Mouse (Mus musculus): Measurements from ENCODE around the gene Dscaml1. TPM values are rescaled to one million over a fixed set of nuclear protein-coding genes. Genes with fewer than 3 reads are reported as not detected.
"Not testable (repeated sequence)": the region's sequence is repeated elsewhere in the genome, so short reads cannot be mapped to it uniquely, and the experiment has no call there.

Gene Dscaml1
- polyA plus RNA-seq, 1 experiment = 1.3 TPM

- DNase-seq (ENCODE audit: low read depth in 1 of 2, low spot score in 2 of 2) = no peak
- TF ChIP-seq POLR2A (IDR thresholded peaks at IDR 0.05; ENCODE audit: low read depth, low read length) (no peak), CTCF (IDR thresholded peaks at IDR 0.05; ENCODE audit: extremely low read depth, insufficient read depth, insufficient read length, insufficient replicate concordance) (no peak)
- 86% methylated on average over 6 of the region's 6 CpGs for WGBS
- H3K36me3 ChIP-seq (ENCODE audit: control insufficient read depth, insufficient read depth, low read length) = peaks cover 24% of the 10 kb centered on the region
- H3K27me3 ChIP-seq (ENCODE audit: control insufficient read depth, insufficient read depth, low read length) = no peaks in the 10 kb centered on the region
- no peak overlapping the region for H3K4me3 ChIP-seq (ENCODE audit: extremely low read depth, insufficient read depth, insufficient read length)
- H3K4me1 ChIP-seq (ENCODE audit: control insufficient read depth, insufficient read depth, insufficient read length) = no peaks in the 10 kb centered on the region
- no peak overlapping the region for H3K27ac ChIP-seq (ENCODE audit: insufficient read depth, low read length)
Measured at GRCm38 (mm10) chr9:45774088-45774487, 347.7 kb downstream of the Dscaml1 start.

GRCm38 (mm10) chr9:45776176-45776575 is 349.7 kb downstream of the Dscaml1 start:
- WGBS = 84% methylated on average over 3 of the region's 3 CpGs
- H3K4me3 ChIP-seq (ENCODE audit: extremely low read depth, insufficient read depth, insufficient read length); H3K4me1 ChIP-seq (ENCODE audit: control insufficient read depth, insufficient read depth, insufficient read length); DNase-seq (ENCODE audit: low read depth in 1 of 2, low spot score in 2 of 2); H3K27ac ChIP-seq (ENCODE audit: insufficient read depth, low read length); H3K27me3 ChIP-seq (ENCODE audit: control insufficient read depth, insufficient read depth, low read length): not testable (repeated sequence)
- peaks cover 25% of the 10 kb centered on the region for H3K36me3 ChIP-seq (ENCODE audit: control insufficient read depth, insufficient read depth, low read length)

GRCm38 (mm10) chr9:45779201-45779600 is 352.8 kb downstream of the Dscaml1 start:
- no peaks in the 10 kb centered on the region for H3K4me1 ChIP-seq (ENCODE audit: control insufficient read depth, insufficient read depth, insufficient read length)
- WGBS = 34% methylated on average over 5 of the region's 6 CpGs
- H3K27me3 ChIP-seq (ENCODE audit: control insufficient read depth, insufficient read depth, low read length) = no peaks in the 10 kb centered on the region
- TF ChIP-seq CTCF (IDR thresholded peaks at IDR 0.05; ENCODE audit: extremely low read depth, insufficient read depth, insufficient read length, insufficient replicate concordance) (no peak), POLR2A (IDR thresholded peaks at IDR 0.05; ENCODE audit: low read depth, low read length) (no peak)
- no peak overlapping the region for H3K4me3 ChIP-seq (ENCODE audit: extremely low read depth, insufficient read depth, insufficient read length)
- DNase-seq (ENCODE audit: low read depth in 1 of 2, low spot score in 2 of 2) = no peak
- H3K27ac ChIP-seq (ENCODE audit: insufficient read depth, low read length) = no peak overlapping the region
- peaks cover 17% of the 10 kb centered on the region for H3K36me3 ChIP-seq (ENCODE audit: control insufficient read depth, insufficient read depth, low read length)

- no peak overlapping the region for H3K27ac ChIP-seq (ENCODE audit: insufficient read depth, low read length)
- 87% methylated on average over 12 of the region's 12 CpGs for WGBS
Measured at GRCm38 (mm10) chr9:45783249-45784069, 357.0 kb downstream of the Dscaml1 start.

GRCm38 (mm10) chr9:45787071-45787470 is 360.6 kb downstream of the Dscaml1 start:
- Histone ChIP-seq H3K27ac (ENCODE audit: insufficient read depth, low read length) (peak overlapping the region; percentile 46; the same call in 1 of the 2 replicates), H3K27me3 (ENCODE audit: control insufficient read depth, insufficient read depth, low read length) (no peaks in the 10 kb centered on the region), H3K4me3 (ENCODE audit: extremely low read depth, insufficient read depth, insufficient read length) (no peak overlapping the region), H3K36me3 (ENCODE audit: control insufficient read depth, insufficient read depth, low read length) (no peaks in the 10 kb centered on the region), H3K4me1 (ENCODE audit: control insufficient read depth, insufficient read depth, insufficient read length) (no peaks in the 10 kb centered on the region; the same call in 1 of the 2 replicates)
- TF ChIP-seq POLR2A (IDR thresholded peaks at IDR 0.05; ENCODE audit: low read depth, low read length) (no peak), CTCF (IDR thresholded peaks at IDR 0.05; ENCODE audit: extremely low read depth, insufficient read depth, insufficient read length, insufficient replicate concordance) (no peak)
- no peak for DNase-seq (ENCODE audit: low read depth in 1 of 2, low spot score in 2 of 2)
- WGBS = 93% methylated on average over 8 of the region's 8 CpGs

More at GRCm38 (mm10) chr9:45783249-45784069, 357.0 kb downstream of the Dscaml1 start:
- peaks cover 6% of the 10 kb centered on the region for H3K36me3 ChIP-seq (ENCODE audit: control insufficient read depth, insufficient read depth, low read length)
- no peaks in the 10 kb centered on the region for H3K4me1 ChIP-seq (ENCODE audit: control insufficient read depth, insufficient read depth, insufficient read length)
- H3K27me3 ChIP-seq (ENCODE audit: control insufficient read depth, insufficient read depth, low read length) = no peaks in the 10 kb centered on the region
- H3K4me3 ChIP-seq (ENCODE audit: extremely low read depth, insufficient read depth, insufficient read length) = no peak overlapping the region
- TF ChIP-seq POLR2A (IDR thresholded peaks at IDR 0.05; ENCODE audit: low read depth, low read length) (no peak), CTCF (IDR thresholded peaks at IDR 0.05; ENCODE audit: extremely low read depth, insufficient read depth, insufficient read length, insufficient replicate concordance) (no peak)
- no peak for DNase-seq (ENCODE audit: low read depth in 1 of 2, low spot score in 2 of 2)

- Histone ChIP-seq H3K27me3 (ENCODE audit: control insufficient read depth, insufficient read depth, low read length) (no peaks in the 10 kb centered on the region), H3K27ac (ENCODE audit: insufficient read depth, low read length) (peak overlapping the region; percentile 46; the same call in 1 of the 2 replicates), H3K36me3 (ENCODE audit: control insufficient read depth, insufficient read depth, low read length) (no peaks in the 10 kb centered on the region), H3K4me1 (ENCODE audit: control insufficient read depth, insufficient read depth, insufficient read length) (no peaks in the 10 kb centered on the region; the same call in 1 of the 2 replicates), H3K4me3 (ENCODE audit: extremely low read depth, insufficient read depth, insufficient read length) (no peak overlapping the region)
- 79% methylated on average over 6 of the region's 6 CpGs for WGBS
- TF ChIP-seq POLR2A (IDR thresholded peaks at IDR 0.05; ENCODE audit: low read depth, low read length) = no peak
- no peak for TF ChIP-seq CTCF (IDR thresholded peaks at IDR 0.05; ENCODE audit: extremely low read depth, insufficient read depth, insufficient read length, insufficient replicate concordance)
- DNase-seq (ENCODE audit: low read depth in 1 of 2, low spot score in 2 of 2) = no peak
Measured at GRCm38 (mm10) chr9:45787547-45787946, 361.1 kb downstream of the Dscaml1 start.

GRCm38 (mm10) chr9:45788405-45788804 is 362.0 kb downstream of the Dscaml1 start:
- DNase-seq (ENCODE audit: low read depth in 1 of 2, low spot score in 2 of 2) = no peak
- no peaks in the 10 kb centered on the region for H3K36me3 ChIP-seq (ENCODE audit: control insufficient read depth, insufficient read depth, low read length)
- TF ChIP-seq POLR2A (IDR thresholded peaks at IDR 0.05; ENCODE audit: low read depth, low read length) = no peak
- no peak for TF ChIP-seq CTCF (IDR thresholded peaks at IDR 0.05; ENCODE audit: extremely low read depth, insufficient read depth, insufficient read length, insufficient replicate concordance)
- no peak overlapping the region for H3K27ac ChIP-seq (ENCODE audit: insufficient read depth, low read length)
- no peaks in the 10 kb centered on the region for H3K27me3 ChIP-seq (ENCODE audit: control insufficient read depth, insufficient read depth, low read length)
- H3K4me3 ChIP-seq (ENCODE audit: extremely low read depth, insufficient read depth, insufficient read length) = no peak overlapping the region
- 64% methylated on average over 5 of the region's 5 CpGs for WGBS
- H3K4me1 ChIP-seq (ENCODE audit: control insufficient read depth, insufficient read depth, insufficient read length) = no peaks in the 10 kb centered on the region; the same call in 1 of the 2 replicates
